In the genomic region with DNA sequence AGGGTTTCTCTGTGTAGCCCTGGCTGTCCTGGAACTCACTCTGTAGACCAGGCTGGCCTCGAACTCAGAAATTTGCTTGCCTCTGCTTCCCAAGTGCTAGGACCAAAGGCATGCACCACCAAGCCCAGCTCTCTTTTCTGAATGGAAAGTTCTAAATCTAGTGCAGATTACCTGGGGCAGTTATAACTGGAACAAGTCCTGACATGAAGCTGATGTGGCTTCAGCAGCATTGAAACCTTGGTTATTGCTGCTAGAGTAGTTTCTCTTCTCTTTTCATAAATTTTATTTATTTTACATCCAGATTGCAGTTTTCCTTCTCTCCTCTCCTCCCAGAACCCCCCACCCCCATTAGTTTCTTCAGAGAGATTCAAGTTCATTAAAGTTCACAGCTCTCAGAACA, we compare ENCODE assay signal across 1 mouse cellular context.
TF ChIP-seq lines count a peak whose summit lies in the region.

No protein-coding gene starts in this region.

TF ChIP-seq in CH12.LX, 34 proteins besides CTCF, POLR2A, EP300 and RAD21 (continued from another document):
- TF ChIP-seq TBP (conservative IDR thresholded peaks at IDR 0.05; ENCODE audit: low read depth, low read length) (0 out of 2 replicates have a peak, but pooled peaks have one; percentile 26), MYC (IDR thresholded peaks at IDR 0.05; ENCODE audit: low read depth, low read length) (0 out of 2 replicates have a peak, but pooled peaks have one; percentile 53), MAX (IDR thresholded peaks at IDR 0.05; ENCODE audit: low read length) (peak; percentile 35; the same call in 1 of the 2 replicates), HCFC1 (IDR thresholded peaks at IDR 0.05; ENCODE audit: low read depth, low read length) (no peak), E2F4 (IDR thresholded peaks at IDR 0.05; ENCODE audit: insufficient replicate concordance, low read depth, low read length) (no peak), MAZ (IDR thresholded peaks at IDR 0.05; ENCODE audit: low read depth, low read length) (no peak), ZNF384 (IDR thresholded peaks at IDR 0.05; ENCODE audit: low read depth, low read length) (no peak), ZC3H11A (IDR thresholded peaks at IDR 0.05; ENCODE audit: low read depth, low read length) (no peak), POLR2AphosphoS2 (IDR thresholded peaks at IDR 0.05; ENCODE audit: low read depth, low read length) (no peak), ETS1 (conservative IDR thresholded peaks at IDR 0.05; ENCODE audit: low read depth, low read length) (peak; percentile 33; the same call in 1 of the 2 replicates), JUN (IDR thresholded peaks at IDR 0.05; ENCODE audit: insufficient read depth, low read depth, low read length) (peak; percentile 22; the same call in 1 of the 2 replicates), NELFE (IDR thresholded peaks at IDR 0.05; ENCODE audit: low read depth, low read length) (no peak), IRF4 (IDR thresholded peaks at IDR 0.05; ENCODE audit: low read depth, low read length) (peak; percentile 83), USF1 (IDR thresholded peaks at IDR 0.05; ENCODE audit: low read depth, low read length) (no peak), BHLHE40 (IDR thresholded peaks at IDR 0.05; ENCODE audit: low read depth, low read length) (0 out of 2 replicates have a peak, but pooled peaks have one; percentile 20), SMC3 (IDR thresholded peaks at IDR 0.05; ENCODE audit: low read depth, low read length) (no peak)
